Mouse (Mus musculus): ENCODE results near the gene Erc2. TPM values are rescaled to one million over a fixed set of nuclear protein-coding genes. Genes with fewer than 3 reads are reported as not detected.

The Erc2 gene
- polyA plus RNA-seq, 1 experiment, result 0.53 TPM

DNA sequence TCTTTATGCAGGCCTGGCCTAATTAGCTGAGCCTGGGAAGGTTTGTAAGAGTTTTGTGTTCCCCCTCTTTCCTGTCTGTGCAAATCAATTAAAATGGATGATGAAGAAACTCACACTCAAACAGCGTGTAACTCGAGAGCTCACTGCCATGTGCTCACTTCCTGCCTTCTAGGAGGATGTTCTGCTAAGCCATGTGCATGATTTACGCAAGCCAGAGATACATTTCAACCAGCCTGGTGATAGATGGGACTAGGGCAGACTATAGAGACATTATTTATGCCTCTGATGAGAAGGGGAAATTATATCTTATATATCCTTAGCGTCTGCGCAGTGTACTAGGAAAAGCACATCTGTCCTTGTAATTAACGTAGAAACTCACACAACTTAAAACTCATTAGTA is 193.5 kb downstream of the Erc2 start:
- TF ChIP-seq USF1 (IDR thresholded peaks at IDR 0.05; ENCODE audit: low read depth) (no peak), POLR2A (IDR thresholded peaks at IDR 0.05; ENCODE audit: insufficient read length, low read depth) (no peak), REST (IDR thresholded peaks at IDR 0.05; ENCODE audit: insufficient read depth, insufficient read length) (no peak), SRF (IDR thresholded peaks at IDR 0.05; ENCODE audit: control insufficient read depth, insufficient read length, low read depth) (no peak), TCF3 (IDR thresholded peaks at IDR 0.05; ENCODE audit: insufficient read length, low read depth) (no peak), TCF12 (IDR thresholded peaks at IDR 0.05; ENCODE audit: insufficient read depth, poor library complexity, severe bottlenecking) (no peak), MYOG (IDR thresholded peaks at IDR 0.05; ENCODE audit: control insufficient read depth in 1 of 3, insufficient read depth in 1 of 3, insufficient read length in 2 of 3, low read depth in 2 of 3) (no peak), MYOD1 (IDR thresholded peaks at IDR 0.05; ENCODE audit: control insufficient read depth in 1 of 3, insufficient read length in 2 of 3, low read depth in 2 of 3) (no peak), MAX (IDR thresholded peaks at IDR 0.05; ENCODE audit: low read depth) (no peak), POLR2AphosphoS2 (IDR thresholded peaks at IDR 0.05; ENCODE audit: insufficient read length, low read depth) (no peak), E2F4 (IDR thresholded peaks at IDR 0.05; ENCODE audit: insufficient read depth) (no peak), CEBPB (IDR thresholded peaks at IDR 0.05; ENCODE audit: insufficient read depth, poor library complexity, severe bottlenecking) (no peak)
- Histone ChIP-seq H3K79me2 (ENCODE audit: control insufficient read depth, insufficient read depth) (no peaks in the 10 kb centered on the region), H3ac (ENCODE audit: control insufficient read depth, insufficient read length) (no peak overlapping the region), H3K27me3 (ENCODE audit: control insufficient read depth, insufficient read depth, insufficient read length) (no peaks in the 10 kb centered on the region), H3K36me3 (ENCODE audit: control insufficient read depth, insufficient read depth) (no peaks in the 10 kb centered on the region), H3K4me2 (ENCODE audit: low read depth) (no peak overlapping the region), H3K4me3 (no peak overlapping the region)

DNA sequence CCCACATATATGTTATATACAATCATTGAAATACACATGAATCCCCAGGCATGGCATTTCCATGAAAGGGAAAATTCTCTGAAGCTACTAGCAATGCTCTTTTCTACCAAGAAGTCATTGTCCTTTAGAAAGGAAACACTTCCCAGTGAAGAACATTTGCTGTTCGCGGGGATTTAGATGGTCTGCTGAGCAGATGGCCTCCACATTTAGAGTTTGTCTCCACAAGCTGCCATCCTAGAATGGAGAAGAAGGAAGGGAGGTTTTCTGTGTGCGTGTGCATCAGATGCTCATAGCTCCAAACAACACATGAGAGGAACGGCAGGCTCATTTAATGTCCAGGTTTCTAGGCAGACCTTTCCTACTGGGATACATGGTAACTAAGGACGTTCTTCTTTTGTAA is 196.8 kb downstream of the Erc2 start:
- Histone ChIP-seq H3K36me3 (ENCODE audit: control insufficient read depth, insufficient read depth) (no peaks in the 10 kb centered on the region), H3K4me2 (ENCODE audit: low read depth) (no peak overlapping the region), H3K27me3 (ENCODE audit: control insufficient read depth, insufficient read depth, insufficient read length) (no peaks in the 10 kb centered on the region), H3ac (ENCODE audit: control insufficient read depth, insufficient read length) (no peak overlapping the region), H3K79me2 (ENCODE audit: control insufficient read depth, insufficient read depth) (no peaks in the 10 kb centered on the region), H3K4me3 (no peak overlapping the region)
- TF ChIP-seq CEBPB (IDR thresholded peaks at IDR 0.05; ENCODE audit: insufficient read depth, poor library complexity, severe bottlenecking), result no peak
- no peak for TF ChIP-seq SRF (IDR thresholded peaks at IDR 0.05; ENCODE audit: control insufficient read depth, insufficient read length, low read depth)
- TF ChIP-seq POLR2AphosphoS2 (IDR thresholded peaks at IDR 0.05; ENCODE audit: insufficient read length, low read depth), result no peak
- no peak for TF ChIP-seq MYOG (IDR thresholded peaks at IDR 0.05; ENCODE audit: control insufficient read depth in 1 of 3, insufficient read depth in 1 of 3, insufficient read length in 2 of 3, low read depth in 2 of 3)
- no peak for TF ChIP-seq E2F4 (IDR thresholded peaks at IDR 0.05; ENCODE audit: insufficient read depth)
- TF ChIP-seq REST (IDR thresholded peaks at IDR 0.05; ENCODE audit: insufficient read depth, insufficient read length), result no peak
- no peak for TF ChIP-seq TCF3 (IDR thresholded peaks at IDR 0.05; ENCODE audit: insufficient read length, low read depth)
- no peak for TF ChIP-seq MAX (IDR thresholded peaks at IDR 0.05; ENCODE audit: low read depth)
- TF ChIP-seq USF1 (IDR thresholded peaks at IDR 0.05; ENCODE audit: low read depth), result no peak
- TF ChIP-seq TCF12 (IDR thresholded peaks at IDR 0.05; ENCODE audit: insufficient read depth, poor library complexity, severe bottlenecking), result no peak
- TF ChIP-seq MYOD1 (IDR thresholded peaks at IDR 0.05; ENCODE audit: control insufficient read depth in 1 of 3, insufficient read length in 2 of 3, low read depth in 2 of 3), result no peak
- no peak for TF ChIP-seq POLR2A (IDR thresholded peaks at IDR 0.05; ENCODE audit: insufficient read length, low read depth)

DNA sequence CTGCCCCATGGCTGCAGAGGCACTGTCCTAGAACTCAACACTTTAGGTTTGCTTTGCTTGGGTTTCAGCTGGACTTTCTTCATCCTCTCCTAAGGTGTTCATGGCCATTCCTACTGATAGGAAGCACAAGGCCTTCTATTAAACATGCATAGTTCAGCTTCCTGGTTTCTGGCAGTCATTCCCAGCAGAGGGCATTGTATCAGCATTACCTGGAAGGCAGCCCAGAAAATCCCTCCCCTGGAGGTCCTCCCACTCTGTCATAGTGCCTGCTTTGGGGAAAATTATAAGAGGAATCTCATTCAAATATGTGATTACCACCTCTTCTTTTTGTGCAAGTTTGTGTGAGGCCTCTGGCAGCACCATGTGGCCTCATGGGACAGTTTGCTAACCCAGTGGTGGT is 199.6 kb downstream of the Erc2 start:
- H3ac ChIP-seq (ENCODE audit: control insufficient read depth, insufficient read length), result no peak overlapping the region
- H3K4me2 ChIP-seq (ENCODE audit: low read depth), result no peak overlapping the region
- no peaks in the 10 kb centered on the region for H3K36me3 ChIP-seq (ENCODE audit: control insufficient read depth, insufficient read depth)
- no peak overlapping the region for H3K4me3 ChIP-seq
- no peaks in the 10 kb centered on the region for H3K27me3 ChIP-seq (ENCODE audit: control insufficient read depth, insufficient read depth, insufficient read length)
- TF ChIP-seq MYOG (IDR thresholded peaks at IDR 0.05; ENCODE audit: control insufficient read depth in 1 of 3, insufficient read depth in 1 of 3, insufficient read length in 2 of 3, low read depth in 2 of 3) (no peak), TCF12 (IDR thresholded peaks at IDR 0.05; ENCODE audit: insufficient read depth, poor library complexity, severe bottlenecking) (no peak), MAX (IDR thresholded peaks at IDR 0.05; ENCODE audit: low read depth) (no peak), MYOD1 (IDR thresholded peaks at IDR 0.05; ENCODE audit: control insufficient read depth in 1 of 3, insufficient read length in 2 of 3, low read depth in 2 of 3) (no peak), SRF (IDR thresholded peaks at IDR 0.05; ENCODE audit: control insufficient read depth, insufficient read length, low read depth) (no peak), REST (IDR thresholded peaks at IDR 0.05; ENCODE audit: insufficient read depth, insufficient read length) (no peak), POLR2AphosphoS2 (IDR thresholded peaks at IDR 0.05; ENCODE audit: insufficient read length, low read depth) (no peak), TCF3 (IDR thresholded peaks at IDR 0.05; ENCODE audit: insufficient read length, low read depth) (no peak), E2F4 (IDR thresholded peaks at IDR 0.05; ENCODE audit: insufficient read depth) (no peak), POLR2A (IDR thresholded peaks at IDR 0.05; ENCODE audit: insufficient read length, low read depth) (no peak)
- no peaks in the 10 kb centered on the region for H3K79me2 ChIP-seq (ENCODE audit: control insufficient read depth, insufficient read depth)

DNA sequence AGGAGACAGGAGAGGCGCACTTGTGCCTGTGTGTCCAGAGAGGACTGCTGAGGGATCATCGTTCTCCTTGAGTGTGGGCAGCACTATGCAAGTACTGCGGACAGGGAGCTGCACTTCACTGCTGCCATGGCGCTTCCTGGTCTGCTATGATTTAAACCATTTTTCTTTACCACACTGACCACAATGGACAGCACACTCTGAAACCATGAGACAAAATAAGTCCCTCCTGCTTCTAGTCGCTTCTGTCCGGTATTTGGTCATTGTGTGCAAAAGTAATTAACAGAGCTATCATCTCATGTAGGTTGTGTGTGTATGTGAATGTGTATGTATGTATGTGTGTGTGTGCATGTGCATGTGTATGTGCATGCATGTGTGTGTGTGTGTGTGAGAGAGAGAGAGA is 200.3 kb downstream of the Erc2 start:
- Histone ChIP-seq H3K4me3 (no peak overlapping the region), H3ac (ENCODE audit: control insufficient read depth, insufficient read length) (no peak overlapping the region), H3K36me3 (ENCODE audit: control insufficient read depth, insufficient read depth) (no peaks in the 10 kb centered on the region), H3K79me2 (ENCODE audit: control insufficient read depth, insufficient read depth) (no peaks in the 10 kb centered on the region), H3K27me3 (ENCODE audit: control insufficient read depth, insufficient read depth, insufficient read length) (no peaks in the 10 kb centered on the region), H3K4me2 (ENCODE audit: low read depth) (no peak overlapping the region)
- no peak for TF ChIP-seq USF1 (IDR thresholded peaks at IDR 0.05; ENCODE audit: low read depth)
- no peak for TF ChIP-seq MAX (IDR thresholded peaks at IDR 0.05; ENCODE audit: low read depth)
- no peak for TF ChIP-seq REST (IDR thresholded peaks at IDR 0.05; ENCODE audit: insufficient read depth, insufficient read length)
- TF ChIP-seq TCF12 (IDR thresholded peaks at IDR 0.05; ENCODE audit: insufficient read depth, poor library complexity, severe bottlenecking), result no peak
- TF ChIP-seq POLR2A (IDR thresholded peaks at IDR 0.05; ENCODE audit: insufficient read length, low read depth), result no peak
- TF ChIP-seq MYOD1 (IDR thresholded peaks at IDR 0.05; ENCODE audit: control insufficient read depth in 1 of 3, insufficient read length in 2 of 3, low read depth in 2 of 3), result no peak

DNA sequence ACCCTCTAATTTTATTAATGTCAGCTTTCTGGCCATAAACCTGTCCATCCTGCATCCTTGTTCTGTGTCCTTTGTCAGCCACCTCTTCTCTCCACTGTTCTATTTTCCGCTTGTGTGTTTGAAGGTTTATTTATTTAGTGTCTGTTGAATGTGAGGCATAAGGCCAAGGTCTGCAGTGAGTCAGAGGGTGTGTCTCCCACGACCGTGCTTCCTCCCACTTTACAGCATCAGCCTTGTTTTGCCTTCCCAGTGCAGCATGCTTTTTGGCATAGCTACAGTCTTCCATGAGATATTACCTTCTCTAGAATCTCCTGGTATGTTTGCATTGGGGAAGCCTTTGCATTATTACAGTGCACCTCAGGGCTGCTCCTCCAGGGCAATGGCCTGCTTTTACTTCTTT is 200.8 kb downstream of the Erc2 start:
- no peaks in the 10 kb centered on the region for H3K27me3 ChIP-seq (ENCODE audit: control insufficient read depth, insufficient read depth, insufficient read length)
- no peak overlapping the region for H3ac ChIP-seq (ENCODE audit: control insufficient read depth, insufficient read length)
- H3K4me2 ChIP-seq (ENCODE audit: low read depth), result peak overlapping the region; percentile 58
- TF ChIP-seq E2F4 (IDR thresholded peaks at IDR 0.05; ENCODE audit: insufficient read depth) (no peak), POLR2AphosphoS2 (IDR thresholded peaks at IDR 0.05; ENCODE audit: insufficient read length, low read depth) (no peak), TCF12 (IDR thresholded peaks at IDR 0.05; ENCODE audit: insufficient read depth, poor library complexity, severe bottlenecking) (no peak), TCF3 (IDR thresholded peaks at IDR 0.05; ENCODE audit: insufficient read length, low read depth) (no peak), USF1 (IDR thresholded peaks at IDR 0.05; ENCODE audit: low read depth) (no peak), REST (IDR thresholded peaks at IDR 0.05; ENCODE audit: insufficient read depth, insufficient read length) (no peak), SRF (IDR thresholded peaks at IDR 0.05; ENCODE audit: control insufficient read depth, insufficient read length, low read depth) (no peak), CEBPB (IDR thresholded peaks at IDR 0.05; ENCODE audit: insufficient read depth, poor library complexity, severe bottlenecking) (no peak), MAX (IDR thresholded peaks at IDR 0.05; ENCODE audit: low read depth) (no peak), MYOG (IDR thresholded peaks at IDR 0.05; ENCODE audit: control insufficient read depth in 1 of 3, insufficient read depth in 1 of 3, insufficient read length in 2 of 3, low read depth in 2 of 3) (no peak), POLR2A (IDR thresholded peaks at IDR 0.05; ENCODE audit: insufficient read length, low read depth) (no peak), MYOD1 (IDR thresholded peaks at IDR 0.05; ENCODE audit: control insufficient read depth in 1 of 3, insufficient read length in 2 of 3, low read depth in 2 of 3) (no peak)
- no peaks in the 10 kb centered on the region for H3K79me2 ChIP-seq (ENCODE audit: control insufficient read depth, insufficient read depth)
- no peaks in the 10 kb centered on the region for H3K36me3 ChIP-seq (ENCODE audit: control insufficient read depth, insufficient read depth)
- no peak overlapping the region for H3K4me3 ChIP-seq
